Mouse (Mus musculus): ENCODE results near the gene Ctnnb1. TPM values are rescaled to one million over a fixed set of nuclear protein-coding genes. Genes with fewer than 3 reads are reported as not detected.

Gene Ctnnb1
- polyA plus RNA-seq (2012; rRNA removed; ENCODE audit: low replicate concordance), result 47.2 and 51.4 TPM in 2 replicates

GRCm38 (mm10) chr9:120929081-120929480 is at the start of gene Ctnnb1:
Ctnnb1 (plus strand) TSS chr9:120929216.

